Mouse (Mus musculus) bone marrow, adult 2 months (tissue): ENCODE measurements at regions not wholly inside any gene's neighbourhood (a gene's known extent, or its start where the extent isn't known, plus 50 kb on each side); places are given as distances from the start of the nearest gene placed in this dataset.

Experiments used
- H3K27ac ChIP-seq: fragments of 200-500 bp; 2 replicates; pipeline ENCODE4 v1.5.1; 2012; ENCODE audit warnings: low read depth, mild to moderate bottlenecking, control low read depth, inconsistent platforms, low read length; ENCODE audit not compliant: control insufficient read depth, poor library complexity, insufficient read depth
- H3K4me1 ChIP-seq: fragments of 200-500 bp; 2 replicates; pipeline ENCODE4 v1.6.1; 2011; ENCODE audit warnings: low read length; ENCODE audit not compliant: control insufficient read depth, insufficient read depth
- H3K4me3 ChIP-seq: fragments of 200-500 bp; replicated peaks from 2 replicates; pipeline ENCODE3; 2011; ENCODE audit warnings: mild to moderate bottlenecking, low read depth, low read length, control low read depth; ENCODE audit not compliant: control insufficient read depth
- CTCF ChIP-seq: fragments of 200-500 bp; IDR thresholded peaks from 2 replicates; pipeline ENCODE4 v1.5.1; 2011; ENCODE audit warnings: low read length, control low read depth; ENCODE audit not compliant: control insufficient read depth, insufficient read depth
- POLR2A ChIP-seq: fragments of 200-500 bp; IDR thresholded peaks from 2 replicates; pipeline ENCODE4 v1.6.1; 2011; ENCODE audit warnings: low read depth, mild to moderate bottlenecking, control low read depth, low read length, borderline replicate concordance; ENCODE audit not compliant: control insufficient read depth
- WGBS: fragments of 180-500 bp; shearing (Covaris S2); methylation state at CpG from one replicate; pipeline ENCODE4 v1.1.7; 2018; 5-methylcytosine and 5-hydroxymethylcytosine counted together

DNA sequence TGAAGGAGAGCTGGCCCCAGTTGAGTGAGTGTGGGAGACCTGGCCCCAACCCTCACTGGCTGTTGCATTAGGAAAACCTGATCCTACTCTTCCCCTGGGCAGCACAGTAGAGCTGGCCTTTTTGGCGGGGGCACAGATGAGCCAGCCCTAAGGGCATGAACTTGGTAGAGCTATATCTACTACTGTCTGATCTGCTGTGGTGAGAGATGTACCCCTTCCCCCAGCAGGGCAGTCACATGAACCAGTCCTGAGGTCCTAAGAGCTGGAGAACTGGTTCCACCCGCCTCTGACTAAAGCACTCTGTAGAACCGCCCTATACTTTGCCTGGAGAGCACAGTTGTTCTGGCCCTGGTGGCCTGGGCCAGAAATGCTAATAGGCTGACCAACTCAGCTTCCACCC lies 622.5 kb upstream of the Adamts5 start:
- H3K4me1 ChIP-seq = no peaks in the 10 kb centered on the region
- no peak for TF ChIP-seq CTCF
- 65% methylated on average over 3 of the region's 3 CpGs for WGBS
- no peak overlapping the region for H3K4me3 ChIP-seq
- no peak overlapping the region for H3K27ac ChIP-seq

DNA sequence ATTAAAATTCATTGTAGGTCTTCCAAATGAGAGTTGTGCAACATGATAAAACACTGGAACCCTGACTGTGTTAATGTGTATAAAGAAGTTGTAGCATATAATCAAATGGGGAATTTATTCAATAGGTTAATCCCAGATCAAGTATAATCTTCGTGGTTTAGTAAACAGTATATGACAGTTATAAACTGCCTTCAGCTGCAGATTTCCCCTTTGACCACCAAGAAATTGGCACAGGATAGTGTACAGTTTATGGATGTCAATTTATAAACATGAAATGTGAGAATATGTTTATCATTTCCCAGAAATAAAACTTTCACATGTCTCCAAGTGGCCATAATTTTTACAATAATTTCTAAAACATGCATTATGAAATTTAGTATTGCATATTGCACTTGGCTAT lies 615.3 kb upstream of the Adamts5 start:
- no peak overlapping the region for H3K27ac ChIP-seq
- WGBS = 44% methylated on average over 1 of the region's 1 CpGs
- H3K4me1 ChIP-seq = no peaks in the 10 kb centered on the region
- no peak overlapping the region for H3K4me3 ChIP-seq
- TF ChIP-seq POLR2A (no peak), CTCF (no peak)

DNA sequence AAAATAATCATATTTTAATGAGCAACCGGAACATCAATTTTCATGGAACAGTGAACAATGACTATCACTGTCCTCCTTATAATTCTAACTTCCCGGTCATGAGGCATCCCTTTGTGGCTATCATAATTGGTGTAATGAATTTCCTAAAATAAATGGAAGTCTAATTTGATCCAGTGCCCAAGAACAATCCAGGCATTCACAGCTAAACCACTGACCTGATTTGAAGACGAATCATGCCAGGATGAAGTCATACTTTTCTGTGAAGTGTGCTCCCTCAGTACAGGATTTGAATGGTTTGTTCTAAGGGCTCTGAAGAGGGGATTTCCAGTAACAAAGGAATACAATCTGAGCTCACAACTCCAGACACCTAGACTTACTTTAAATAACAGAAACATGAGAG lies 614.5 kb upstream of the Adamts5 start:
- Histone ChIP-seq H3K27ac (no peak overlapping the region), H3K4me3 (no peak overlapping the region), H3K4me1 (no peaks in the 10 kb centered on the region)
- WGBS = 81% methylated on average over 3 of the region's 3 CpGs
- no peak for TF ChIP-seq CTCF
- no peak for TF ChIP-seq POLR2A

DNA sequence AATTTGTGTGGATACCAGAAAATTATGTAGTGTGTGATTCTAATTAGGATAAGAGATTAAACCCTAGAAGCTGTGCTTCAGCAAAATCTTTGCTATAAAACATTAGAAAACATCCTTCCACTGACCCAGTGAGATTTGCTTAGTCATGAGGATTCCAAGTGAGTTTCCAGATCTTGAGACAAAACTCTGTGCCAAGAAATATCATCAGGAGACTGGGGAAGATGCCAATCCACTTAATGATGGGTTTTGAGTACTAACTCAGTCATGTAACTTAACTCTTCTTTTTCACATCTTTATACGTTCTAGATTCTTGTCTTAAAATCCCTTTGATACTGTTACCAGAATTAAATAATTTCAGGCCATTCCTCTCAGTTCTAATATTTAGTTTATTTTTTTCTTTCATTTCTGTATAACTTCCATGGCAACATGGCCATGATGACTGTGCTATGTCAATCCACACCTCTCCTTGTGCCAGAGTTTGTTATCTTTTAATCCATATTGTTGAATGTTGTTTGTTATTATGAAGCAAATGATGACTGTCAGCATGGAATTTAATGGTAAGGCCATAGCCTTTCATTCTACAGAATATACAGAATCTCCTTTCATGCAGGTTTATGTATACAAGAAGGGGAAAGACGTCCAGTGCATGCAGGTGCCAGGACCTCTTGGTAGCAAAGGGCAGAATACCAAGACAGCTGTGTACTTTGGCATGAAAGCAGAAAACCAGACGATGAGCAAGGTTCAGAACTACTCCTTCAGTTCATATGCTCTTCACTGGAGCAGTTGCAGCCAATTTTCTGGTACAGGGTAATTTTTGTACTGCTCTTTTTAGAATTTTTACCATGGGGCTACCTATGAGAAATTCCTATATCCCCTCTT lies 599.7 kb upstream of the Adamts5 start:
- WGBS = 57% methylated on average over 3 of the region's 3 CpGs
- TF ChIP-seq CTCF (no peak), POLR2A (no peak)
- Histone ChIP-seq H3K4me1 (no peaks in the 10 kb centered on the region), H3K4me3 (no peak overlapping the region), H3K27ac (no peak overlapping the region)

DNA sequence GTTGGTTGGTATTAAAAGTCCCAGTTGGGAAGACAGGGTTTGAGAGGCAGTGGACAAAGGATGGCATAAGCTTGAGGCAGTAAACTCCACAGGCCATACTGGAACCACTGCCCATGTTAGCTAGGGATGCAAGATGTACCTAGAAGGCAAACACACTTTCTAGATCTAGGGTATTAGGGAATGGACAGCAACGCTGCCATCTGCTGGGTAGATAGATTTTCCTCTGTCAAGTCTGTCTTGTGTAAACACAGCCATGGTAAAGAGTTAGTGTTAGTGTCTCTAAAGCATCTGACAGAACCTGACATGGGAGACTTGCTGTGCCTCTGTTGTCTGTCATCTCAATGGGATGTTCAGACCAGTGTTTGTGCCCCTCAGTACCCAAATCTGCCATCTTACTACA lies 573.5 kb upstream of the Adamts5 start:
- Histone ChIP-seq H3K4me1 (no peaks in the 10 kb centered on the region), H3K4me3 (no peak overlapping the region), H3K27ac (no peak overlapping the region)
- TF ChIP-seq POLR2A (no peak), CTCF (no peak)
- 52% methylated on average over 1 of the region's 1 CpGs for WGBS

DNA sequence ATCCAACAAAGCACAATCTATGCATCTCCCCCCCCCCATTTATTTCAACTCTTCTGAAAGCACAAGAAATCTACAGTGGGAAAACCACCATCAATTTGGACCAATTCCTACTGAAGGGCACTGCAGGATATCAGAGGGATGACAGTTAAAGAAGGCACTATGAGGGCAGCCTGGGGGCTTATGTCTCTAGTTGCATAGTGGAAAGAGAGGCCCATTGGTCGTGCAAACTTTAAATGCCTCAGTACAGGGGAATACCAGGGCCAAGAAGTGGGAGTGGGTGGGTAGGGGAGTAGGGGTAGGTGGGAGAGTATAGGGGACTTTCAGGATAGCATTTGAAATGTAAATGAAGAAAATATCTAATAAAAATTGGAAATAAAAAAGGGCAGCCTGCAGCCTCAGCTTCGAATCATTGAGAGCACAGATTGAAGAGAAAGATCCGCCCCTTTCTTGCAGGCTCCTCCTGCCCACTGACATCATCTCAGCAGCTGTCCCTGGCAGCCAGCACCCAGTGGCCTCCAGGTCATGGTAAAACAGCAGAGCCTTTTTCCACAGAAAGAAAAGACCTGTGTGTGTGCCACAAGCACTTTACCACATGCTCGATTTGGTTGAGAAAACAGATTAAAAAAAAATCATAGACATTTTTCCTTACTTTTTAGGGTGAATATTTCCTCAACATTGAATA lies 571.6 kb upstream of the Adamts5 start:
- Histone ChIP-seq H3K4me1 (no peaks in the 10 kb centered on the region), H3K4me3 (no peak overlapping the region), H3K27ac (no peak overlapping the region)
- TF ChIP-seq CTCF (no peak), POLR2A (no peak)
- WGBS = 50% methylated on average over 4 of the region's 4 CpGs

DNA sequence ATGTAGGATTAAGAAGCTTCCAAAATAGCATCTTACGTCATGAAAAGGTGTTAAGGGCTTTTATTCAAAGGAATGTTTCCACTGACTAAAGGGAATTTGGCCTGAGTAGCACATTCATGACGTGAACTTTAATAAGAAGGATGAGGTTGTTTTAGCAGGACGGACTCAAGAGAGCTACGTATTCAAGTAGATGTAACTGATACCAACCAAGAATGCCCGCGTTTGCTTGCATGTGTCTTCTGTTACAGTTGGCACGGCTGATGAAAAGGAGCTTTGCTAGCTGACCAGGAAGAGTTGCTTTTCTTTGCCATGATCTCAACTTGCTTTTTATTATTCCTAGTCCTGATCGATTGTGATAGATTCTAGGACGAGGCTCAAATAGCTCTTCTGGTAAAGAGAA lies 559.4 kb upstream of the Adamts5 start:
- TF ChIP-seq CTCF (no peak), POLR2A (no peak)
- Histone ChIP-seq H3K4me1 (no peaks in the 10 kb centered on the region), H3K4me3 (no peak overlapping the region), H3K27ac (no peak overlapping the region)
- WGBS = 80% methylated on average over 9 of the region's 9 CpGs

DNA sequence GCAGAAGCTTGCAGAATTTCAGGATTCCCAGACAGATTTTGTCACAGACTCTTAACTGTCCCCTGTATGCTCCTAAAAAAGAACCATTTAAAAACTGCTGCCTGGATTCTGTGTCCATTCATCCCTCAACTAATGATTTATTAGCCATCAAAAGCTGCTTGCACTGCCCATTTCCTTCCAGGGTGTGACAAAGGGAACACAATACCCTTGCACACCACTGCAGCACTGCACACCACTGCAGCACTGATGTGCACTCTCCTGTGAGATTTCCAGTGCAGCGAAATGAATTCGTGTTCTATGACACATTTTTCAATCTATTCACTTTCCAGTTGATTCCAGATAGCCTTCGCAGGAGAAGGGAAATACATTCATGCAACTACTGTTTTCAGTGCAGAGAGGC lies 555.0 kb upstream of the Adamts5 start:
- no peak overlapping the region for H3K4me3 ChIP-seq
- H3K27ac ChIP-seq = no peak overlapping the region
- 54% methylated on average over 3 of the region's 3 CpGs for WGBS
- TF ChIP-seq CTCF (no peak), POLR2A (no peak)
- H3K4me1 ChIP-seq = no peaks in the 10 kb centered on the region
